ENCODE assay signal across 11 mouse cellular contexts in genomic region chr5:125204199-125204815, GRCm38 (mm10). TPM values are rescaled to one million over a fixed set of nuclear protein-coding genes. Genes with fewer than 3 reads are reported as not detected.
DNase-seq lines count a peak whose midpoint lies in the region; ATAC-seq and TF ChIP-seq lines count a peak whose summit lies in the region.
"Had no signal": no experiment of that assay in that cellular context is flagged by ENCODE, and none has a peak within 500 bp of the region (broad histone marks: within the 10 kb centered on the region; RNA-seq: fewer than 3 reads in every experiment).

No protein-coding gene starts in this region.

- intact Hi-C loops in gastrocnemius, adult 2 months (cut with DNase I), result no loop called here
- intact Hi-C loops in gastrocnemius, postnatal 36 days (cut with DNase I), result no loop called here

- H3K9ac ChIP-seq in neural tube, embryonic 13.5 days, result no peak overlapping the region
- H3K9ac ChIP-seq in hindbrain, embryonic 16.5 days (ENCODE audit: low read depth, low read length), result no peak overlapping the region
- H3K9ac ChIP-seq: limb, embryonic 15.5 days; lung, embryonic 15.5 days had no signal

- TF ChIP-seq CTCF in gastrocnemius, adult 2 months (IDR thresholded peaks at IDR 0.05), result no peak

- DNase-seq in gastrocnemius, adult 2 months, result peak; percentile 45
- no peak for DNase-seq in gastrocnemius, postnatal 36 days
- DNase-seq in neural tube, embryonic 10.5 days (ENCODE audit: extremely low spot score, low spot score), result no peak
- DNase-seq in spleen, postnatal 10 days (ENCODE audit: low spot score in 2 of 2), result no peak
- DNase-seq in kidney, adult 18-20 months, result no peak
- DNase-seq: cerebellum, adult 8-10 months; thymus, postnatal 36 days had no signal

- no peak overlapping the region for H3K27ac ChIP-seq in gastrocnemius, adult 2 months
- H3K27ac ChIP-seq in neural tube, embryonic 13.5 days (replicated peaks), result peak overlapping the region; percentile 79
- H3K27ac ChIP-seq in hindbrain, embryonic 16.5 days (ENCODE audit: low read depth, low read length), result peak overlapping the region; percentile 80
- H3K27ac ChIP-seq: limb, embryonic 15.5 days; lung, embryonic 15.5 days had no signal

- no peak overlapping the region for H3K4me2 ChIP-seq in neural tube, embryonic 13.5 days
- H3K4me2 ChIP-seq in hindbrain, embryonic 16.5 days (ENCODE audit: low read length), result no peak overlapping the region
- H3K4me2 ChIP-seq: limb, embryonic 15.5 days; lung, embryonic 15.5 days had no signal

- H3K4me1 ChIP-seq in neural tube, embryonic 13.5 days (replicated peaks), result peaks cover 26% of the 10 kb centered on the region
- peaks cover 17% of the 10 kb centered on the region for H3K4me1 ChIP-seq in hindbrain, embryonic 16.5 days (ENCODE audit: control insufficient read depth, insufficient read depth, low read depth, low read length)

- WGBS in neural tube, embryonic 13.5 days, result 75% methylated on average over 11 of the region's 11 CpGs
- WGBS in hindbrain, embryonic 16.5 days, result 67% methylated on average over 11 of the region's 11 CpGs

- ATAC-seq in neural tube, embryonic 13.5 days (ENCODE audit: low read depth), result no peak
- ATAC-seq in hindbrain, embryonic 16.5 days, result no peak

- H3K4me3 ChIP-seq in gastrocnemius, adult 2 months, result no peak overlapping the region
- no peak overlapping the region for H3K4me3 ChIP-seq in neural tube, embryonic 13.5 days
- no peak overlapping the region for H3K4me3 ChIP-seq in hindbrain, embryonic 16.5 days (ENCODE audit: low read length)
- H3K4me3 ChIP-seq: limb, embryonic 15.5 days; lung, embryonic 15.5 days had no signal

- no peaks in the 10 kb centered on the region for H3K9me3 ChIP-seq in neural tube, embryonic 13.5 days
- no peaks in the 10 kb centered on the region for H3K9me3 ChIP-seq in hindbrain, embryonic 16.5 days (ENCODE audit: control insufficient read depth, low read length)
- H3K9me3 ChIP-seq: limb, embryonic 15.5 days; lung, embryonic 15.5 days had no signal

- H3K36me3 ChIP-seq in neural tube, embryonic 13.5 days, result no peaks in the 10 kb centered on the region
- no peaks in the 10 kb centered on the region for H3K36me3 ChIP-seq in hindbrain, embryonic 16.5 days (ENCODE audit: control insufficient read depth, insufficient read depth, low read length)
- H3K36me3 ChIP-seq: limb, embryonic 15.5 days; lung, embryonic 15.5 days had no signal

- no peaks in the 10 kb centered on the region for H3K27me3 ChIP-seq in neural tube, embryonic 13.5 days
- no peaks in the 10 kb centered on the region for H3K27me3 ChIP-seq in hindbrain, embryonic 16.5 days (replicated peaks; ENCODE audit: control insufficient read depth, insufficient read depth, low read length)
- H3K27me3 ChIP-seq: limb, embryonic 15.5 days; lung, embryonic 15.5 days had no signal

RNA-seq across cellular contexts. Expression of gene Ncor2, which starts 25.3 kb away (rescaled TPM):
- 100 to 1,000 TPM; 123 to 153 TPM for total RNA-seq in gastrocnemius, adult 2 months (2021)
- total RNA-seq in gastrocnemius, postnatal 36 days (2021), result 100 to 1,000 TPM; 102 to 112 TPM
- 29.2 and 30.4 TPM in 2 replicates for polyA plus RNA-seq in neural tube, embryonic 13.5 days (2015; fragmentation: Nextera tagmentation; extraction: Ambion mirVana)
- 23.3 and 26.2 TPM in 2 replicates for polyA plus RNA-seq in hindbrain, embryonic 16.5 days (2015; fragmentation: Nextera tagmentation; extraction: Ambion mirVana)
